Mouse (Mus musculus): ENCODE results near the gene Dppa1. TPM values are rescaled to one million over a fixed set of nuclear protein-coding genes. Genes with fewer than 3 reads are reported as not detected.

The Dppa1 gene
- total RNA-seq (2023), result not detected

GRCm38 (mm10) chr11:46629211-46629795, at the start of gene Dppa1:
TSS of gene Dppa1 (minus strand) at chr11:46629261.

GRCm38 (mm10) chr11:46571327-46571726, 57.7 kb downstream of the Dppa1 start, which contains the start of gene BC053393:
TSS of gene BC053393 (plus strand) at chr11:46571536.

Other genes with a start within 250 kb of the Dppa1 start
- 1 to 10 TPM; 2.1 TPM for gene Itk, start 239.7 kb downstream of the Dppa1 start, total RNA-seq (2023)
- gene Fam71b, start 232.7 kb downstream of the Dppa1 start, total RNA-seq (2023), result 1 to 10 TPM in 1 of 2 experiments, under 1 TPM in 1; 0.93 to 1.8 TPM
- 10 to 100 TPM; 32.0 to 43.4 TPM for gene Med7, start 192.3 kb downstream of the Dppa1 start, total RNA-seq (2023)
- gene Havcr2, start 174.3 kb downstream of the Dppa1 start, total RNA-seq (2023), result under 1 TPM; 0.44 to 0.53 TPM
- not detected for gene Gm12169, start 105.0 kb downstream of the Dppa1 start, total RNA-seq (2023)
- not detected for gene BC053393, start 57.7 kb downstream of the Dppa1 start, total RNA-seq (2023)
- gene Timd2, start 77.8 kb upstream of the Dppa1 start, total RNA-seq (2023), result under 1 TPM in 1 of 2 experiments, not detected in 1; 0.20 TPM
- gene Havcr1, start 105.8 kb upstream of the Dppa1 start, total RNA-seq (2023), result not detected
- gene Timd4, start 181.5 kb upstream of the Dppa1 start, total RNA-seq (2023), result under 1 TPM; 0.20 to 0.24 TPM

Data from neutrophil, adult 83 days (primary cell).